Mouse (Mus musculus) embryonic facial prominence, embryonic 14.5 days (tissue): Measurements from ENCODE around the gene Usp11. TPM values are rescaled to one million over a fixed set of nuclear protein-coding genes. Genes with fewer than 3 reads are reported as not detected.

Experiments used
- ATAC-seq: fragments of 200-750 bp; cut with Nextera tagmentation; 2 replicates; pipeline ENCODE4 v1.8.0; 2017; ENCODE audit warnings: low read depth, moderate number of reproducible peaks, moderate TSS enrichment
- DNase-seq: peaks from one replicate; pipeline ENCODE4 v3.0.0-alpha.2; 2015; ENCODE audit warnings: low spot score
- H3K27ac ChIP-seq: fragments of 300-500 bp; sonication (generic); replicated peaks from 2 replicates; pipeline ENCODE4 v1.5.1; 2014; ENCODE audit warnings: low read depth, mild to moderate bottlenecking, low read length, moderate library complexity
- H3K27me3 ChIP-seq: fragments of 300-500 bp; sonication (generic); replicated peaks from 2 replicates; pipeline ENCODE4 v1.6.1; 2014; ENCODE audit warnings: low read length; ENCODE audit not compliant: control insufficient read depth, insufficient read depth
- H3K36me3 ChIP-seq: fragments of 300-500 bp; sonication (generic); 2 replicates; pipeline ENCODE4 v1.6.1; 2014; ENCODE audit warnings: low read length, mixed read lengths; ENCODE audit not compliant: control insufficient read depth, insufficient read depth
- H3K4me1 ChIP-seq: fragments of 300-500 bp; sonication (generic); 2 replicates; pipeline ENCODE4 v1.6.1; 2014; ENCODE audit warnings: antibody characterized with exemption, low read length; ENCODE audit not compliant: control insufficient read depth, insufficient read depth
- H3K4me2 ChIP-seq: fragments of 300-500 bp; sonication (generic); 2 replicates; pipeline ENCODE4 v1.6.1; 2014; ENCODE audit warnings: low read depth, mild to moderate bottlenecking, low read length, moderate library complexity, mixed read lengths
- H3K4me3 ChIP-seq: fragments of 300-500 bp; sonication (generic); 2 replicates; pipeline ENCODE4 v1.5.1; 2014; ENCODE audit warnings: low read depth, mild to moderate bottlenecking, low read length
- H3K9ac ChIP-seq: fragments of 300-500 bp; sonication (generic); 2 replicates; pipeline ENCODE4 v1.6.1; 2014; ENCODE audit warnings: low read depth, mild to moderate bottlenecking, low read length, moderate library complexity, mixed read lengths
- H3K9me3 ChIP-seq: fragments of 300-500 bp; sonication (generic); 2 replicates; pipeline ENCODE4 v1.6.1; 2016; ENCODE audit warnings: low read length; ENCODE audit not compliant: control insufficient read depth
- WGBS: fragments of 180-500 bp; shearing (Covaris S2); extraction: QIAGEN DNeasy Blood & Tissue Kit; methylation state at CpG from one replicate; pipeline ENCODE4 v1.1.7; 2014; 5-methylcytosine and 5-hydroxymethylcytosine counted together
- polyA plus RNA-seq: library from polyadenylated mRNA; unstranded; fragments of >200 nt; fragmentation: Nextera tagmentation; extraction: Ambion mirVana; gene quantifications from 2 replicates; pipeline ENCODE4 v1.2.1, GENCODE M21; 2014

The Usp11 gene
- polyA plus RNA-seq, 1 experiment from 2014 or later: 46.4 TPM

- Histone ChIP-seq H3K4me2 (no peak overlapping the region), H3K4me3 (no peak overlapping the region), H3K9me3 (no peaks in the 10 kb centered on the region), H3K4me1 (no peaks in the 10 kb centered on the region), H3K27me3 (no peaks in the 10 kb centered on the region), H3K36me3 (no peaks in the 10 kb centered on the region), H3K27ac (no peak overlapping the region), H3K9ac (no peak overlapping the region)
- DNase-seq (no peak), ATAC-seq (no peak)
- WGBS: 78% methylated on average over 4 of the region's 4 CpGs
Measured at GRCm38 (mm10) chrX:20736479-20736878, 32.8 kb downstream of the Usp11 start.

- 74% methylated on average over 2 of the region's 2 CpGs for WGBS
- Histone ChIP-seq H3K9me3 (no peaks in the 10 kb centered on the region), H3K27ac (no peak overlapping the region), H3K4me3 (no peak overlapping the region), H3K36me3 (no peaks in the 10 kb centered on the region), H3K9ac (no peak overlapping the region), H3K27me3 (no peaks in the 10 kb centered on the region), H3K4me2 (no peak overlapping the region), H3K4me1 (no peaks in the 10 kb centered on the region)
- no peak for ATAC-seq
- no peak for DNase-seq
Measured at GRCm38 (mm10) chrX:20748829-20749228, 45.1 kb downstream of the Usp11 start.

- H3K27me3 ChIP-seq: no peaks in the 10 kb centered on the region
- no peaks in the 10 kb centered on the region for H3K36me3 ChIP-seq
- no peaks in the 10 kb centered on the region for H3K9me3 ChIP-seq
- 79% methylated on average over 4 of the region's 4 CpGs for WGBS
- no peak overlapping the region for H3K9ac ChIP-seq
- no peak overlapping the region for H3K4me2 ChIP-seq
- H3K4me3 ChIP-seq: no peak overlapping the region
- no peaks in the 10 kb centered on the region for H3K4me1 ChIP-seq
- ATAC-seq (no peak), DNase-seq (no peak)
- no peak overlapping the region for H3K27ac ChIP-seq
Measured at GRCm38 (mm10) chrX:20761201-20761600, 57.5 kb downstream of the Usp11 start.

Other genes with a start within 250 kb of the Usp11 start
- gene Rgn, start 154.1 kb upstream of the Usp11 start, polyA plus RNA-seq: 0.33 and 0.38 TPM in 2 replicates
- gene Rbm10, start 86.4 kb upstream of the Usp11 start, polyA plus RNA-seq: 43.5 and 51.3 TPM in 2 replicates
- gene Ndufb11, start 86.3 kb upstream of the Usp11 start, polyA plus RNA-seq: 259 and 273 TPM in 2 replicates
- 165 and 192 TPM in 2 replicates for gene Uba1, start 45.6 kb upstream of the Usp11 start, polyA plus RNA-seq
- 97.5 and 97.7 TPM in 2 replicates for gene Cdk16, start 16.0 kb upstream of the Usp11 start, polyA plus RNA-seq
- gene Araf, start 93.9 kb downstream of the Usp11 start, polyA plus RNA-seq: 91.1 and 95.0 TPM in 2 replicates
- 60.4 and 62.8 TPM in 2 replicates for gene Timp1, start 166.3 kb downstream of the Usp11 start, polyA plus RNA-seq
- 4.5 and 5.2 TPM in 2 replicates for gene Syn1, start 217.1 kb downstream of the Usp11 start, polyA plus RNA-seq
- 7.5 TPM in 2 replicates for gene Cfp, start 227.6 kb downstream of the Usp11 start, polyA plus RNA-seq
- gene Elk1, start 246.7 kb downstream of the Usp11 start, polyA plus RNA-seq: 6.5 and 7.8 TPM in 2 replicates